Mouse (Mus musculus): ENCODE measurements at regions not wholly inside any gene's neighbourhood (a gene's known extent, or its start where the extent isn't known, plus 50 kb on each side); places are given as distances from the start of the nearest gene placed in this dataset.
A peak's percentile ranks its signal among the peaks of the same experiment; 100 is the strongest.

DNA sequence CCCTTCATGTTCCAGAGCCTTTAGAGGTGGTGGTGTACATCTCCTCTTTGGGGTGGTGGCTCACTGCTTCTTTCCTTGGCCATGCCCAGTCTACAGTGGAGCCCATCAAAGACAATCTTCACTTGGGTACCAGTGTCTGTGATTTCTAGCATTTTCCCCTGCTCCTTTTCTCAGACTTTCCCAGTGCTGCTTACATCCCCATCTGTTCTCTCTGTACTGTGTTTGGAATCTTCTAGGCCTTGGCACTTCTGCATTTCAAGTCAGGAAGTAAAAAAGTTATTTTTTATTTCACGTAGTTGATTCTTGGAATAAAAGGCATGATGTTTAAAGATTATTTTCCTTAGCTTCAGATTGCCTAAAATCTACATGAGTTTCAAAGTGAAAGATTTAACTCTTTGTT lies 455.4 kb downstream of the Sorl1 start:
- no peak for DNase-seq

DNA sequence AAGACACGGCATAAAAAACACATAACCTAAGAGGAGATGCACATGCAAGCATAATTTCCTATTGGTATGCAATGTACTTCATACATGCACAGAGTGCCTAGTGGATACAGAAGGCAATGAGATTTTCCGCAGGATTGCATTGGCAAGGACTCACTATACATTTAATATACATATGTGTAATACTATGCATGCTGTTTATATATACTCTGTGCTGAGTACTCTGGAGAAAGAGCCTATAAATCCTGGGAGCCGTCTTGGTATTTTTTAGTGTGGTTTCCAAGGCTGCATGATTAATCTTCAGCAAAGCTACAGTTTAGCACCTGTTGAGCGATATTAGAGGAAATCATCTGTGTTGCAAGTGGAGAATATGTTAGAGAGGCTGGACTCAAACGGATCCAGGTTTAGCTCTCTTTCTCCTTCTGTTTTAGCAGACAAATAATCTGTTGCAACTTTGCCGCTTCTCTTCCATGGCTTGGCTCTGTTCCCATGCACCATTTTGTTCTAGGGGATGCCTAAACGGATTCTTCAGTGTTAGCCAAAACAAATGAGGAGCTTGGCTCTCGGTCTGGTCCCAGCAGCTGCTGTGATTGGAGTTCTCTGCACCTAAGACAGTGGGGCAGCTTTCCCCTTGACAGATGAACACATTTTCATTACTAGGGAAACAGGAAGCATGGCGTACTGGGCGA lies 459.0 kb downstream of the Sorl1 start:
- DNase-seq, result peak; percentile 84 to 87

DNA sequence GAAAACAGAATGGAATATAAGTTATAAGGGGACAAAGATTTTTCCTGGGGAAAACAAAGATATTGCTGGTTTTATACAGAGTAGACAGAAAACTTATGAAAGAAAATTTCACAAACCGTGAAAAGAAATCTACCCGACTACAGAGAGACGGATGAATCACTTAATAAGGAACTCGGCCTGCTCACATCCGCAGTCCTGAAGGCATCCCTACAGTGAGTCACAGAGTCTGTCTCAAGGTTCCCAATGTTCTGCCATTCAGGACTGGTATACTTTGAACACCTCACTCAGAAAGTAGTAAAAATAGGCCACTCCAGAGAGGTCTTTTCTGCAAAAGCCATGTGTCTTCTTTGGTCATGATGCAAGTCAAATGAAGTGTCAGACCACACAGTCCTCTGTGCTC lies 463.5 kb downstream of the Sorl1 start:
- no peak for DNase-seq

DNA sequence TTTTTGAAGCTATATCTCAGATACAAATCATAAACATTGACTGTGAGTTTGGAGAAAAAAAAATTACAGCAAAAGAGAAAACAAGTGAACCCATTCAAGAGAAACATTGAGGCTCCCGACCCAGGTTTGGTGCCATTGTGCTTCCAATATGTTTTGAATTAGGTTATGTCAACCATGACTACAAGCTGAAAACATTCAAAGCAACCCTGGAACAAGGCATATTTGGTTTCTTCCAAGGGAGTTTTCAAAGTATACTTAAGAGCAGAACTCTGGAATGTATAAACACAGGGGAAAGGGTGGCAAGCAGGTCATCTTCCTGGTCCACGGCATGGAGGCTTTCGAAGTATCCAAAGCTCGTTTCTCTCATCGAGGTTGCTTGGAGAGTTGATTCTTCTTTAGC lies 464.1 kb downstream of the Sorl1 start:
- no peak for DNase-seq

DNA sequence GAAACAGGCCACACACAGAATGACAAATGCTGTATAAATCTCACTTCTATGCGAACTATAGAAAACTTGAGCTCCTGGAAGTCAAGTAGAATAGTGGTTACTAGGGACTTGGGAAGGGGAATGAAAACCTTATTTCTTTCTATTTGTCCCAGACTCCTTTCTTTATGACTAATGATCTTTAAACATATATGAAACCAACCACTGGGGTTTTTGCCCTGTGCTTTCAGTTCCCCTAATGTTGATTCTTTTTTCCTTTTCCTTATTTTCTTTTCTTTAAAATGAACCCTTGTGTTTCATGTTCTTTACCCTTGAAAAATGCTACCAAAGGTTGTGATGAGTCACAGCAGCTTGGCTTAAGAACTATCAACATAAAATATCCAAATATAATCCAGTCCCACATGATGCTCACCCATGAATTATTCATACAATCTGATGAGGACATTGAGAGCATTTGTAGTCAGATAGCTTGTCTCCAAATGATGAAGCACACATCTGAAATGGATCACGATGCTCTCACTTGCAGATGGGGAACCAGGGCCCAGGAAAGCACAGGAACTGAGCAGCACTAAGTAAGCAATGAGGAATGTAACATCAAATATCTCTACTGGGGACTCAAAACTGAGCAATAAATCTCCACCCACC lies 470.2 kb upstream of the Ubash3b start:
- DNase-seq, result no peak

DNA sequence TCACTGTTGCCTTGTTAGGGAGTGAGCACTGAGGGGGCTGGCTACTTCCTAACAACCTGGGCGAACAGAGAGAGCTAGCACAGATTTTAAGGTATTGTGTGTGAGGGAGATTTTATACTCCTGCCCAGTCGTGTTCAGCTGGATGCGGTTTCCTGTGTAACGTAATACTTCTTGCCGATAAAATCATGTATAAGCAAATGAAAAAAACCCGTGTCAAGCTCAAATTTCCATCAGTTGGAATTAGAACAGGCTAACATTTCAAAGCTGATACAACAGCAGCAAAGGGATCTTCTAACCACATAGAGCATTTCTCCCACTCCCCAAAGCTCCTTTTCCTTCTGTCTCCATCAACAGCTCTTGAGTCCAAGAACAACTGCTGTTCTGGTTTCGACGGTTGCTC lies 459.8 kb upstream of the Ubash3b start:
- DNase-seq, result no peak

DNA sequence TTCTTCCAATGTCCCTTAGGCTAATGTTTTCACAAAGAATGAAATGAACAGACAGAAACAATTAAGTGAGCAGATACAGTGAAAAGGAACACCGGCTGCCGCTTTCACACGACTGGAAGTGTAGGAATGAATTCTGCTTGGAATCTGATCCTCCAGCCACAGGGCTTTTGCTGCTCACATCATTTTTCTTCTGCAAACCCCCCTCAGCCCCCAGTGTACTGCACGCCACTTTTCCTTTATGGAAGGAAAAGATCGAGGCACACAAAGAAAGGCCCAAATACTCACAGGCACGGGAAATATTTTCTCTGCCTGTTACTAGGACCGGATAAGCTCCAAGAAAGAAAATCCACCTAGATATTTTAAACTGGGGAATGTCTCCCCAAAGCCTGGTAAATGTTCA lies 452.5 kb upstream of the Ubash3b start:
- no peak for DNase-seq

DNA sequence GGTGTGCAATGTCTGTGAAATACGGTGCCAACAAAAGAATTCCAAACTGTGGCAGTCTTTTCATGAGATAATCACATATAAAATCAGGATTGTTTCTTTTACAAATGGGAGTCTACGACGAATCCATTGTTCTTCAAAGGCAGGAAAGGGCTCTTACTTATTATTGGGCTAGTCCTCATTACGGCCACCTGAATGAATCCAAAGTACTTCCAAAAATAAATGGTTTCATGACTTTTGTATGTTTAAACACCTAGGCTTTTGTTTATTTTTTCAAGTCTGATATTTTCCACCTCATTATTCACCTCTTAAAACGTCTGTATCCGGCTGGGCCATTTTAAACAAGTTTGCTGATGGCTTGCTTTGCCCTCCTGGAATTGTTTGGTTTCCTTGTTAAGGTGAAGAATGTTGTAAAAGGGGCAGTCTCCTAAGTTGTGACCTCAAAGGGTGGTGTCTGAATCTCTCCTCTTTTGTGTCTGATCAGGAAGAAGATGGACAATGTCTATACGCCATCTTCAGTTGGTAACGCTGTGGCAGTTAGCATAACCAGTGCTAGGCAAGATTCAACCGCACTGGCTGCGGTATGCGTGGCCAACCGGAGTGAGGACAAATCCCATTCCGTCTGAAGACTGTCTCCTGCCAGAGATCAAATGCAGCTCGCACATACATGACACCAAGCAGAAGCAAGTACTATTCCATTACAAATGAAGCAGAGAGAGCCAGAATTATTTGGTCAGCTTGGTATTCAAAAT lies 451.5 kb upstream of the Ubash3b start:
- peak; percentile 12 to 14 for DNase-seq

DNA sequence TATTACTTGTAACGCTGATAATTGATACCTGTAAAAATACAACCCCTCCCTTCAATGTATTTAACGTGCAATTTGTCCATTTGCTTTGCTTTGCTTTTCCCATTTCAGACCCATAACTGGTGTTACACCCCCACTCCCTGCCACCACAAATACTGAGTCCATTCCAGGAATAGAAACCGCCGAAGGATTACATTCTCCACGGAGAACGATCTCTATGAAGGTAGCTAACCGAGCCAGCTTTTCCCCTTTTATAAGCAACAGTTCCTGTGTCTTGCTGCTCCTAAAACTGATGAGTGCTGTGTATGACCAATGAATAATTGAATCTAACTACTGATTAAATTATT lies 450.9 kb upstream of the Ubash3b start:
- peak in 1 of 2 experiments; percentile 30 for DNase-seq

DNA sequence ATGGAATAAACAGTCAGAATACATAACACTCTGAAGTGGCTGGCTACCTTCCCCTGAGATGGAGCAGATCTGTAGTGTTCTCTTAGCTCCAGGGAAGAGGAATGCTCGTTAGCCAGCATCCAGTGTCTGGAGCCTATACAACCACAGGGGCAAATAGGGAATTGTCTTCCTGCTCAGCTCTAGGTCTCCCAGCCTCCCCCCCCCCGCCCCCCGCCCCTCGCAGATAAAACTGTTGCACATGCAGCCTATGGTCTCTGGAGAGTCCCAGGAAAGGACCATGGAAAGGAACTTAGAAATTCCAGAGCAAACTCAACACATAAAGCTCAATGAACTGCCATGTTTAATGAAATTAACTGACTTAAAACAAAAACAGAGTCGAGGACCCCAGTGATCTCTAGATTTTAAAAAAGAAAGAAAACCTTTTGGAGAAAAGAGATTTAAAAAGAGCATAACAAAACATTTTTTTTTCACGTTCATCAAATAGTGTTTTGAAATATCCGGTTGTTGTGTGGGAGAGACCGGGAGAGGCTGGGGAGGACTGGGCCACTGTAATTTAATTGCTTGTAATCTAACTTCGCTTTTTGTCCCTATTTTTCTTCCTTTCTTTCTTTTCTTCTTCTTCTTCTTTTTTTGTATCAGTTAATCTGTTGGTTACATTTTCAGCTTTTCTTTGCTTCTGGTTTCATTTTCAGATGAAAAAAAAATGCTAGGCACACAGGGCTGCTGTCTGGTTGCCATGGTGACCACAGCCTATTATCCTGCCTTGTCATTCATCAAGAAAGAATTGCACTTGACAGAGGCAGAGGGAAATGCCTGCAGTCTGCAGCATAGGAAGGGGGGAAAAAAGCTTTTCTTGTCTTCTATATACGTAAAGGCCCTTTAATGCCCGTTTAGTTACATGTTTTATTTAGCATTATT lies 450.3 kb upstream of the Ubash3b start:
- DNase-seq, result peak; percentile 71 to 78

DNA sequence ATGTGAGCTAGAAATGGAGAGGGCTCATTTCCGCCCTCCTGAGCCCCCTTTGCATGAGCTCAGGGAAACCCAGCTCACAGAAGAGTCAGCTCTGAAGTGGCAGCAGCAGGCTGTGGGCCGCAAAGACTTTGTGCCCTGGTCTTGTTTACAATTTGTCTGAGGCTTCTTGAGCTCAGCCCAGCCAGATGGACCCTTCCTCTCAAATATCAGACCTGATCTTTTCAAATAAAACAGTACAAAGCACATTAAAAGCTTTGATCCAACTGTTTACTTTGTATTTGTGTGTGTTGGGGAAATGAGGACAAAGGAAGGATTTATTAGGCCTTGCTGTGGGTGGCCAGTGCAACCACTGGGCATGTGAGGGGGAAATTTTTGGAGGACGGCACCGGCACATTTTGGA lies 448.9 kb upstream of the Ubash3b start:
- no peak for DNase-seq

DNA sequence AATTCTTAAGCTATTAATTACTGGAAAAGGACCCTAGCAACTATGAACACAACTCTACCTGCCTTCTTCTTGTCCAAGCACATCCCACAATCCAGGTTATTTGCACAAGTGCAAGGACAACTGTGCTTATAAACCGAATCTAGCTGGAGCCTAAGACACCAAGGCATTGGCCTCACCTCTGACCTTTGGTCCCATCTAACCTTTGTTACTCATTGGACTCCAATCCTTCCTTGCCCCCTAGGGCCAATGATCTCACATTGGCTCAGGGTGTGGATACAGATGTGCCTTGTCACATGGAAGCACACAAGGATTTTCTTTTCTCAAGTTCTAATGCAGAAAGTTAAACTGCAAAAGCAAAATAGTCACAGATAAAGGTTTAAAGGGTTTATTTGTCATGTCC lies 444.6 kb upstream of the Ubash3b start:
- no peak for DNase-seq

DNA sequence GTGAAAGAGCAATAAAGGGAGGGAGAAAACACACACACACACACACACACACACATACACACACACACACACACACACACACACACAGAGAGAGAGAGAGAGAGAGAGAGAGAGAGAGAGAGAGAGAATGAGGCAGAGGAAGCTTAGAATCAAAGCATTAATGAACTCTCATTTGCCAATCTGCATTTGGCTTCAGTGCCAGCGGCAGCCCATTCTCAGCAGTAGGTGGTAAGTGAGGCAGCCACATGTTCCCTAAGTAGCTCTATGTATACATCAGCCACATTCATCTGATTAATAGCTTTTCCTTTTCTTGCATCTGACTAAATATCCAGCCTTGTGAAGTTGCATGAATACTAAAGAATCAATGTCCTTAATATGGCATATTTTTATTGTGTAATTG lies 443.4 kb upstream of the Ubash3b start:
- no peak for DNase-seq

DNA sequence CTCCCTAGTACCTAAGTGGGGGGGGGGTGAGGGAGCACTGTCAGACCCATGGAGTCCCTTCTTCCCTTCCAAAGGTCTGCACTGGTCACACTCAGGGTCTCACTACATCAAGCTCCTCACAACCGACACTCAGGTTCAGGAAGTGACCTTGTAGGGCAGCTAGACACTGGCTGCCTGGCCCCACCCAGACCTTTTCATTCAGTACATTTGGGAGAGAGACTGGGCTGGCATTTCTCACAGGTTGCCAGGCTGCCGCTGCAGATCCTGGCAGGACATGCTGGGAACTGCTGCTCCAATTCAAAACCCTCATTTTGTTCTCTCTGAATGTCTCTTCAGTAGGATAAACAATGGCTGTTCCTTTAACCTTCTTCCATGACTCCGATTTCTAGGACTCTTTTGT lies 439.3 kb upstream of the Ubash3b start:
- DNase-seq, result peak; percentile 27 to 31

DNA sequence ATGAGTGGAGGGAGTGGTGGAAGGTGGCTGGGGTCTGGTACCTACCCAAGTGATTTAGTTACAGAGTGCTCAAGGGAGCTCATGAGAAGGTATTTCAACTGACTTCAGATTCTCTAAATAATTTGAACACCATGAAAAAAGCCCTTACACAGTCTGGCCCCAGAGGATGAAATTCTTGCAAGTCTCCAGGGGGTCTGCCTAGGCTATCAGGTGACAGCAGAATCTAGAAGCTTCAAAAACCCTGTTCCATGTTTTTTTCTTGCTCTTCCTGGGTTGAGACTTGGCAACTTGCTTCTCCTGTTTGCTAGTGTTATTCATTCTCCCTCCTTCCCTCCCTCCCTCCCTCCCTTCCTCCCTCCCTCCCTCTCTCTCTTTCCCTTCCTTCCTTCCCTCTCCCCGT lies 438.4 kb upstream of the Ubash3b start:
- no peak for DNase-seq

DNA sequence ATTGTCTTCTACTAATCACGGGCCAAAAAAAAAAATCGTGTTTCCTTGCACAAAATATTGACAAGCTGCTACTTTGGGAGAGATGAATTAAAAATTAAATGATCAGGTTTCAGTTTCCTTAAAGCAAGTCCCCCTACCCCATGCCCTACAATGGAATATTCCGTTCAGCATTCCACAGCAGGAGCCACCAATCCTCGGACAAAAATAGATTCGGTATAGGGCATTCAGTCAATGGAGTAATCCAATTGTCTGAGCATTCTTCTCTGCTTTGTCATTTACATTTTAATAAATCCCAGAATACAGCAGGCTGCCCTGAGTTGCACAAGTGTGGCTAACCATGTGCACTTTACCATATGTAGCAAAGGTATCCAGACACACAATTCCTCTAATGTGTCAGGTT lies 434.3 kb upstream of the Ubash3b start:
- peak in 1 of 2 experiments; percentile 16 for DNase-seq

DNA sequence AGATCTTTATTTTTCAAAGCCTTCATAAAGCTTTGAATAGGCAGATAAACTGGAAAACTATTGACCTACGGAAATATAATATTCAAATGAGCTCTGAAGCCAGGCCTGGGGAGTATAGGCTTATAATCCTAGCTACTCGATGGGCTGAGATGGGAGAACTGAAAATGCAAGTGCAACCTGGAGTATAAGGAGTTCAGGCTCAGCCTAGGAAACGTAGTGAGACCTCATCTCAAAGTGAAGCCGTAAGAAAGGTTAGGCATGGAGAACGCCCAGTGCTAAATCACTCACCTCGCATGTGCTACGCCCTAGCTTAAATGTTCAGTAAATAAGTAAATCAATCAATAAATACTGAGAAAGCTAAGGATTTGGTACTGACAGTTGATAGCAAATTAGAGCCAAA lies 432.5 kb upstream of the Ubash3b start:
- DNase-seq, result no peak

DNA sequence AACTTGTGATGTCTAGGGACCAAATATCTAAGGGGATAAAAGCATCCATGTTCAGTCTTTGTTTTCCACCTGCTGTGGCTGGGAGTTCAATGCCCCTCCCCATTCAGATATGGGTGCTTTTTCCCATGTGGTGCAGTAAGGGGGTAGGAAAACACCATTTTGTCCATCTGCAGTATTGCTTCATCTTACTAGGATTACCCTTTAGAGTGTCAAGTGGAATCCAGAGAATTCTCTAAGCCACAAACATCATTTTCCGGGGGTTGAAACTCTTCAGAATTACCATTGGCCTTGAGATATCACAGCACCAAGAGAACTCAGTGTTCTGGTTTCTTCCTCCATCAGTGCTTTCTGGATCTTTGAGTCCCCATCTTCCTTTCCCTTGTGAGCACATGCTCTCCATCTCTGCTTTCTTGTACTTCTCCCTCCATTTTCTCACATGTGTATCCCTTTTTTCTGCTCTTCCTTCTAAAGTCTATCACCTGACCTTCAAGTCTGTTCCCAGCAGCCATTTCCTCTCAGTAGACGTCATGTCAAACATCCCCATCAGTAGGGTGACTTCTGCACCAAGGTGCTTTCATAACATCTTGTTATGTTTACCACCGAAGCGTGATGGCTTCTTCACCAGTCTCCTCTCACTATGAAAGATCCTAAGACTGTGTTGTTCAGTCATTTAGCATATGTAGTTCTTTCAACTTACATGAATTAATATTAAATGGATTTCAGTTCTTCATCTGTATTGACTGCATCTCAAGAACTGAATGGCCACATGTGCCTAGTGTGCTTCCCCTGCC lies 431.6 kb upstream of the Ubash3b start:
- DNase-seq, result no peak

DNA sequence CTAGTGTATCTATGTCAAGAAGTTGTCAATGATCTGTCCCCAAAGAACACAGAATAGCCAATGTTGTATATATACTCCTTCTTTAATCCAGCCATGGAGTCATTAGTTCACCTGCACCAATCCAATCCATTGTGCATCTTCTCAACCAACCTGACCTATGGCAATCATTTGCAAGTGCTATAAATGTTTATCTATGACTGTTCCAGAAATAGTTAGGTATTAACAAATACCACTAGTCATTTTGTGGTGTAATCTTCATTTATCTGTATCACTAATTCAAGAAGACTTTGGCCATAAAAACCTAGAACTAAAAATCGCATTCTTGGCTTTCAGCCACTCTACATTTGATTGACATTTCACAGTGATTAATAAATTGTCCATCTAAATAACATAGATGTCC lies 430.6 kb upstream of the Ubash3b start:
- DNase-seq, result no peak

DNA sequence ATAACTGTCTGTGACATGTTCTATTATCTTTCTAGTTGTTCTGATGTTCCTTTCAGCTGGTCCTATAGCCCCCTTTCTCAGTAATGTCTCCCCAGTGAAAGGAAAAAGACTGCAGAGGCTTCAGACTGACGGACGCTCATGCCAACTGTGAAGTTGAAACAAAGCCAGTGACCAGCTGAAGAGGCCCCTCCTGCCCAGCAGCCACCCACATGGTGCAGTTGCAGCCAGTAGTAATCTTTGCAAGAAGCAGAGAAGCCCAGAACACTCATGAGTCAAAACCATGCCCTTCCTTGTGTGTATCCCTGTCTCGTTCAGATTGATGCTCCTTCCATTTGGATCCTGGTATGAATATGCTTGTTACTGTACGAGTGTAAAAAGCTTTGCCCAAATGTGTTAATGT lies 428.7 kb upstream of the Ubash3b start:
- DNase-seq, result peak; percentile 78 to 82

DNA sequence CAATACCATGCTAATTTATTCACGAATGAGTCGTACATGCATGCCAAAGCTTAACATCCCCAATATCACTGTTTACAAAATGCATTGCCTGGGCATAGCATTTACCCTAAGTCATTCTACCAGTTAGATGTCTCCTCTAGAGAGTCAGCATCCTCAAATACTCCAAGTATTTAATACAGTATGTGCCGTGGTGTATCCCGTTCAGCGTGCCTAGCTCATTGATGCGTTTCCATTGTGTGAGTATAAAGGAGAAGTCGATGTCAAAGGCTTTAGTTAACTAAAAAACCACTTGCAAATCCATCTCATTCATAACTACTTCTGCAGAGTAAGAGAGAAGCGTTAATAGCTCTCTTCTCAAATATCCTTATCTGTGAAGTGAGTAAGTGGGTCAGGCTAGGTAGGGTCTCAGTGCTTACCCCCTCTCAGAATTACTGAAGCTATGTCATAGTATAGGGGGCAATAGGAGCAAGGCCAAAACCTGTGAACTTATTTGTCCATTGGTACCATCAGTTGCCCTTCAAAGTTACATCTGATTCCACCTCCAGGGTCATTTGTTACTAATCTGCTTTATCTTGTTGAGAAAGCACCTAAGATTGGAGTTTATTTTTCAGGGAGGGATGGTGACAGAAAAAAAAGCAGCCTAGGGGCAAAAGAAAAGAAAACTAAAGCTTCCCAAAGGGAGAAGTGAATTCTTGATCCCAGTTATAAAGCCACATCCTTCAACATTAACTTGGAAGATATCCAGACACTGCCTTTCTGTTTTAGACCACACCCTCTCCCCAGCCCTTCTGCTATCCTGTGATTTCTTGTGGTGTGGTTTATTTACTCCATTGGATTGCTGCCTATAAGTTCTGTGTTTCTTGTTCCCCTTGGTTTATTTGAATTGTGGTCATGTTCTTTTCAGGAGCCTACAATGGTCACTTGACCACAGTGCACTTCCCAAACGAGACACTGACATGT lies 427.2 kb upstream of the Ubash3b start:
- DNase-seq, result no peak
